Mouse (Mus musculus): ENCODE data around the gene Mxd1. TPM values are rescaled to one million over a fixed set of nuclear protein-coding genes. Genes with fewer than 3 reads are reported as not detected.
A peak's percentile ranks its signal among the peaks of the same experiment; 100 is the strongest.

Gene Mxd1
- total RNA-seq (2021), result 10 to 100 TPM; 18.6 to 19.0 TPM
- long read RNA-seq, full-length matches to known transcripts, result 17 of 22 reads
- long read RNA-seq, partial matches to known transcripts, result 0 of 22 reads
- long read RNA-seq, other reads (novel, unspliced or antisense), result 5 of 22 reads

DNA sequence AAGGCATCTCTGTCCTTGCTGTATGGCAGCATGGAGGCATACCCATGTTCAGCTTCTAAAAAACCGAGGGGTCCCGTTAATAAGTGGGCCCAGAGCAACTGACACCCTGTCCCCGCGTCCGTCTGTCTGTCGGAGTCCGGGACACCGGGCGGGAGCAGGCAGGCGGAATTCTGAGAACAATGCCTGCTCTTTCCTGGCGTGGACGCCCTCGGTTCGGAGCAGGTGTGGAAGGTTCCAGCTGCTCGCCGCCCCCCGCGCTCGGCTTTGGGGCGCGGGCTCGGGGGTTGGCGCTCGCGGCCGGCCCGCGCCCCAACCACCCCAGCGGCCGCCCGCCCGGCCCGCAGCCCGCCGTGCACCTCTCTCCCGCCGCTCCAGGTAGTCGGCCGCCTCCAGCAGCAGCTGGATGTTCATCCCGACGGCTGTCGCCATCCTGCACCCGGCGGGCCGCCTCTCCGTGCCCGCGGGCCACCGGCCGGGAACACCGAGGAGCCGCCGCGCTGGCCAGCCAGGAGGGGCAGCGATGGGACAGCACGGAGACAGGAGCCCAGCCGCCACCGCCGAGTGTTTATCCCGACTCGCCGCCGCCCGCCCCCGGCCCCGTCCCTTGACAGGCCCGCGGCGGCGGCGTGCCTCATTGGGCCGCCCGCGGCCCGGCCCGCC is at the start of gene Mxd1:
TSS of gene Mxd1 (minus strand) at position 582 of the 660 bp plus-strand sequence.
- DNase-seq (ENCODE audit: low spot score in 2 of 2), result peak in 1 of 2 experiments; percentile 34

GRCm38 (mm10) chr6:86708072-86708774 is 39.3 kb upstream of the Mxd1 start:
- no peak for DNase-seq (ENCODE audit: low spot score in 2 of 2)

DNA sequence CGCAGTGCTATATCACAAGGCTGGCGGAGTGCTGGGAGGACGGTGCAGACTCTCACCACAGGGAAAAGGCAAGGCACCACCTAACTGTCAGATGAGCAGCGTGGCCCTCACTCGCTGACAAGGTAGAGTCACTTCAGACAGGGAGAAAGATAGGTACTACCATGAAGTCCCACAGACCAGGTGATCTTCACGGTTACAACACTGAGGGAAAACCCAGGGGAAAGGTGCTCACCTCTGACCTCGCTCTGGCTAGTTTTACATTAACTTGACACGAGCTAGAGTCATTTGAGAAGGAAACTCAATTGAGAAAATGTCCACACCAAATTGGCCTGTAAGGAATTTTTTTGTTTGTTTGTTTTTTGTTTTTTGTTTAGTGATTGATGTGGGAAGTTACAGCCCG is 33.6 kb upstream of the Mxd1 start:
- DNase-seq (ENCODE audit: low spot score in 2 of 2), result no peak

- DNase-seq (ENCODE audit: low spot score in 2 of 2), result no peak
These were observed 28.9 kb upstream of the Mxd1 start for GRCm38 (mm10) chr6:86697903-86698302.

DNA sequence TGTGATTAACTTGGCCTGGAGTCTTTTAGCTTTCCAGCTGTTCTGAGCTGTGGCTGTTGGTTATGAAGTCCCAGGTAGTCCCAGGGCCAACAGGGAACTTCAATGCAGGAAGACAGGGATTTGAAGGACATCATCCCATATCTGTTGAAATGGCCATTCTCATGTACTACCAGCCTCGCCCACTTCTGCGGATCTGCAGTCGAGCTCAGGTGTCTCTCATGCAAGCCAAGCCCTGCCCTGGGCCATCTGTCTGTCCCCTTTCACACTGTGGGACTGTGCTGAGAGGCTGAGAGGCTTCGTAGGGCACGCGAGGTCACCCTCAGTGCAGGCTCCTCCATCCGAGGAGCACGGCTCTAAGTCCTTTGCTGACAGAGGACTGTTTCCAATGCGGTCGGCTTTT is 27.3 kb upstream of the Mxd1 start:
- DNase-seq (ENCODE audit: low spot score in 2 of 2), result no peak

- DNase-seq (ENCODE audit: low spot score in 2 of 2), result peak in 1 of 2 experiments; percentile 57
These were observed 25.5 kb upstream of the Mxd1 start for GRCm38 (mm10) chr6:86694465-86694864.

GRCm38 (mm10) chr6:86689671-86690070 is 20.7 kb upstream of the Mxd1 start:
- no peak for DNase-seq (ENCODE audit: low spot score in 2 of 2)

- DNase-seq (ENCODE audit: low spot score in 2 of 2), result no peak
These were observed 18.0 kb upstream of the Mxd1 start for GRCm38 (mm10) chr6:86686971-86687370.

DNA sequence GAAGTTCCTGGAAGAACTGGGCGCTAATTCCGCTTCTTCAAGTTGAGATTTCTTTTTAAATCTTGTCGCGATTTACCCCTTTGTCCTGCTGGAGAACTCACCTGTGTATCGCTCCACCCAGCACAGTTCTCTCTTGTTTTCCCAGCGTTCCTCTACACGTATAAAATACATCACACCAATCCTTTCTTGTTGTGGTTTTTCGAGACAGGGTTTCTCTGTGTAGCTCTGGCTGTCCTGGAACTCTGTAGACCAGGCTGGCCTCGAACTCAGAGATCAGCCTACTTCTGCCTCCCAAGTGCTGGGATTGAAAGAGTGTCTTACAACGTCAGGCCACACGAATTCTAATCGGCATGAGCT is 15.7 kb upstream of the Mxd1 start:
- no peak for DNase-seq (ENCODE audit: low spot score in 2 of 2)

DNA sequence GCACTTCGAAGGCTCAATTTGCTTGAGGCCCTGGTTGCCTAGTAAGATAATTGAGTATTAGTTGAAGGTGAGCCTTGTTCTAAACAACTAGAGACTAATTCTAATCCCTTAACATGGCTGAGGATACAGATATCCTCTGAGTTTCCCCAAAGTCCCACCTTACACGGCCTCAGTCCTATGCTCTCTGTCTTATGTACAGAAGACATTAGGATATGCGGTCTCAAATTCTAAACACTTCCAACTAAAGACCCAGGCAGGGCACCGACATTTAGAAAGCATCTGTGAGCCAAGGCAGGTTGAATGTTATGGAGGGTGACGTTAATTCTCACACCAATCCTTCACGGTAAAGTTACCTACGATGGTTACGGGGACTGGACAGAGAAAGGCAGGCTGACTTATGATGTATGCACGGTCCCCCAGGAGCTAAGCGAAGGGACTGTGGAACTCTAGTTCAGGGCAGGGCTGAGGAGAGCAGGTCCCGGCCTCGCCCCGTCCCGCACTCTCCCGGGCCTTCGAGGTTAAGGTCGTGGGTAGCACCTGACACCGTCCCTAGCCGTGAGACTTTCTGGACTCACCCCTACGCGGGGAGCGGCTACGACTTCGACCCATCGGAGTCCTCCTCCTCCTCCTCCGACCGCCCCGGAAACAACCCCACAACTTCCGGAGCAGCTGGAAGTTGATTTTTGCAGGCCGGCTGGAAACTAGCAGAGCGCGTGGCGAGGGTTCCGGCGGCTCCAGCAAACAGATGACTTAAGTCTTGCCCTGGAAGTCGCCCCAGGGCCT is 15.1 kb upstream of the Mxd1 start, which contains the start of gene Snrnp27:
TSS of gene Snrnp27 (minus strand) at position 651 of the 783 bp plus-strand sequence.
- peak; percentile 86 to 92 for DNase-seq (ENCODE audit: low spot score in 2 of 2)

DNA sequence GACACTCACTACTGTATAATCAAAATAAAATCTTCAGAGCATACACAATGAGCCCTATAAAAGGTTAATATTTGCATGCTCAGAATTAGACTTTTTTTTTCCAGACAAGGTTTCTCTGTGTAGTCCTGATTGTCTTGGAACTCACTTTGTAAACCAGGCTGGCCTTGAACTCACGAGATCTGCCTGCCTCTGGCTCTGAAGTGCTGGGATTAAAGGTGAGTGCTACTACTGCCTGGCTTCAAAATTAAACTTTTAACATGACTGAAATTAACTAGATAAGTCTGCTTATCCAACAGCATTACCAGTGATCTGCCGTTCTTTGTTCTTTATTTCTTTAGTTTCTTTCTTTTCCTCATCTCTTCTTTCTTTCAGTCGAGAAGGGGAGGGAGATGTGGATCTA is 12.3 kb upstream of the Mxd1 start:
- DNase-seq (ENCODE audit: low spot score in 2 of 2), result no peak

DNA sequence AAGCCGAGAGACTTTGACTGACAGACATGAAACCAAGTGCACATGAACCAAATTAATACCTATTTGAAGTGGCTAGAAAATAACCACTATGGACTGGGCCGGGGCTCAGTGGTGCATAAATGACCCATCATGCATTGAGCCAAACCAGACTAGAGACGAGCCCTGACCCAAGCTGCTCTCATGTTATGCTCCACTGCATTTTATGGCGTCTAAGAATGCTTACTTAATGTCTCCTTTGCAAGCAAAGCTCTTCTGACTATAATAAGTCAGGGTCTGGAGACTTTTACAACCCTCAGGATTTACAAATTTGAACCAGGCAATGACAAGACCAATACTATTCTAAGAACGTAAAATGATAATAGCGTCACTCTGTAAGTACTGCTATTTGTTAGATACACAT is 9.4 kb upstream of the Mxd1 start:
- no peak for DNase-seq (ENCODE audit: low spot score in 2 of 2)

DNA sequence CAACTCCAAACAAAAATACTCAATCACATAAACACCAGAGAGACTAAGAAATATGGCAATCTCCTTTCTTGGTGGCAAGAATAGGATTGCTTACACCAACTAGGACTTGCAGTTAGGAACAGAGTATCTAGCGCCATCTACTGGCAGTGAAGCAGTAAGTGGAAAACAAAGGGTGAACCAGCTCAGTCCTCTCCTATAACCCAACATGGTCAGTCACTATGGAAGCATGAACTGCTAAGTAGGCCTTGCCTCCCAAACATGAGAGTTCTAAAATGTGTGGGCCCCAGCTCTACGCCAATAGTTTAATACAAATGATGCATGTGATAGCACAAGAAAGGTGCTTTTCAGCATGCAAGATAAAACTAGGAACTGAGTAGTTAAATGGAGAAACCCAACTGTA is 1.9 kb upstream of the Mxd1 start:
- DNase-seq (ENCODE audit: low spot score in 2 of 2), result peak; percentile 37 to 82

DNA sequence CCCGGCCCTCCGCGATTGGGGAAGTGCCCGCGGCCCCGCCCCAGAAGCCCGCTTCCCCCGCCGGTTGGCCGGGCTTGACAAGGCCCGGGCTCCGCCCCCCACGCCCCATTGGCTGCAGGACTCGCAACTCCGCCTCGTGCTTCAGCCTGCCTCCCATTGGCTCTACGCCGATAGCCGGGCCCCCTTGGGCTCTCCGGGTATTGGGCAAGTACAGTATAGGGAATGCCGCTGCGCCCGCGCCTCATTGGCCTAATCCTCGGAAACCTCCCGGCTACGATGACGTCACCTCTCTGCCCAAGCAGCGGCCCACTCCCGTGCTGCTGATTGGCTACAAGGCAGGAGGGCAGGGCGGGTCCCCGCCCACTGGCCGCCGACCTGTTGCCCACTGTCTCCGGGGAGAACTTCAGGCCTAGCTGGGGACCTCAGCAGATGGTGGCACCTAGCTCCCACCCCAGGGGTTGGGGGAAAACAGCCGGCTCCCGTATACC is 323 bp upstream of the Mxd1 start:
- peak; percentile 100 for DNase-seq (ENCODE audit: low spot score in 2 of 2)

DNA sequence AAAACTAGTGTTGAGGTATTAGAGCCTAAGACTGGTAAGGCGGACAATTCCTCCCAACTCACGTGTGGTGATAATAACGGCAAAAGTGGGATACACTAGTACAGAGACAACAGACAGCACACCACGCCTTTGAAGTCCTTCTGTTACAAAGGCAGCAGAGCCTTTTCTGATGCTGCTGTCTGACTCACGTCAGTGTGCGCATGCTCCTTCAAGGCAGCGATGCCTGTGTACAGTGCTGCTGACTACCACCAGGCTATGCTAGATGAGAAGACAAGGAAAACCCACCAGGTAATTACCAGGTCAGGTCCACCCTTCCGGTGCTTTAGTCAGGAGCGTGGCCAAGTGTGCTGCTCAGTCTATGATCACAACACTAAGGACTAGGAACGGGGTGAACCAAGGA is 1.9 kb downstream of the Mxd1 start:
- no peak for DNase-seq (ENCODE audit: low spot score in 2 of 2)

DNA sequence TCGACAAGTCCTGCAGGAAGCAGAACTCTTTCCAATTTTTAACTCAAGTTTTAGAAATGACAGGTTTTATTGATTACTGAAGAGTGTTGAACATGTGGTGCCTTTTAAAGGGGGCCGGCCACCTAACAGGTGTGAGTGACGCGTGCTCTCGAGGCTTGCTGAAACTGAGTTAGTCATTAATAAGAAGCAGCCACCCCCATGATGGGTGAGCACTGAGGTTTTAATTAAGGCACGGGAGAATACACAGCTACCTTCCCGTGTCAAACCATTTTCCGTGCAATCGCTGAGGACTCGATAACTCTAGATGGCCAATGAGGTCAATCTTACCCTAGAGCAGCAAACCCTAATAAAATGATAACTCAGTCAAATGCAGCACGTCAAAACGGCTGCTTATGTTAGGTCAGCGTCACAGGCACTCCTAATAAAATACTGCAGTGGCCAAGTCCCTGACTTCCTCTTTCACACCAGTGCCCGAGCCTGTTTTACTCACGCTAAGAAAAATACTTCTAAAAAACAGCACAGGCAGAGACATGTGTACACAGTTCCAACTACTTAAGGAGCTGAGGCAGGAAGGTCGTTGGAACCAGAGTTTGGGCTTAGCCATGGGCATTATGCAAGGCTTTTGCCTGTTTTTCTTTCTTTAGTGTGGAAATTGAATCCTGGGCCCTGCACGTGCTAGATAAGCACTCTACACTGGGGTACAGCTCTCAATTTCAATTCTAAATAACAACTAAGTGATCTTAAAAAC is 3.2 kb downstream of the Mxd1 start:
- DNase-seq (ENCODE audit: low spot score in 2 of 2), result no peak

DNA sequence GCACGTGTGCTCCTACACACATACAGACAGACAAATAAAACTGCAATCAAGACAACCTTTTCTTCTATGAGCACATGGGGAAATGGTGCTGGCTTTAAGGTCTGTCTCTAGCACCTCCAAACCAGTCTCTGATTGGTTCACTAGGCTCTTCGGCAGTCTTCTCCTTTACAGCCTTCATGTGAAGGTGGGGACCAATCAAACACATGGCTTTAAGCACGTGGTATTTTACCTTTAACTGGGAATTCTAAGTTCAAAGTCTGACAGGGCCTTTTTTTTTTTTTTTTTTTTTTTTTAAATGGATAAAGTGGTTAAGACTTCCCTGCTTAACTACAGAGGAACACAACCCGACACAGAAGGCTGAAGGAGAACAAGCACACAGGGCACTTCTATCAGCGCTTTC is 3.9 kb downstream of the Mxd1 start:
- no peak for DNase-seq (ENCODE audit: low spot score in 2 of 2)

DNA sequence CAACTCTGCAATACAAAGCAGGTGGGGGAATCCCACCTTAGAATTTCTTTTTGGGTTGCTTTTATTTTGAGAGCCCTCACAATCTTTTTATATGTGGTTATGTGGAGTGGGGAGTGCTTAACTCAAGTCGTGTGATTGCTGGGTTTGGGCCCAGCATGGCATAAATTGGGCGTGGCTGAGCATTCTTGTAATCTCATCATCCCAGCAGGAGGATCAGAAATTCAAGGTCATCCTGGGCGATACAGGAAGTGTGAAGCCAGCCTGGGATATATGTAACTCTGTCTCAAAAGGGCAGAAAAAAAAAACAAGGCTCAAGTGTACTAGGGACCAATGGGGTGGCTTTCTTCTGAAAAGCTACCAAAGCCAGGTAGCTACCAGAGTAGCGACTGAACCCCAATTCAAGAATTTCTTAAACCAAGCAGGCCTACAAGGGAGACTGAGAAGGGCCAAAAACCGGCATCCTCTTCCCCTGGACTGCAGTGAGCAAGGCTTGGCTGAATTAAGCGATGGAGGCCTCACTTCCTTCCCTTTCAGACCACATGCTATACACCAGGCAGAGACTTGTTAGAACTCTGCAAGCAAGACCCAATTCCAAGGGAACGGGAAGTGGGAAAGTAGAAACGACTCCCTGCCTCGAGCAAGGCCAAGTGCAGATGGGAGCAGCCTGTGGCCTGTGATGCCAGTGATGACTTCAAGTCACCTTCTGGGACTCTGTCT is 8.6 kb downstream of the Mxd1 start:
- no peak for DNase-seq (ENCODE audit: low spot score in 2 of 2)

GRCm38 (mm10) chr6:86658501-86658900 is 10.5 kb downstream of the Mxd1 start:
- DNase-seq (ENCODE audit: low spot score in 2 of 2), result no peak

- DNase-seq (ENCODE audit: low spot score in 2 of 2), result no peak
These were observed 14.6 kb downstream of the Mxd1 start for GRCm38 (mm10) chr6:86654270-86654916.

All from layer of hippocampus, adult 18-20 months (tissue).